Mouse (Mus musculus): ENCODE results near the gene Mycbp2. TPM values are rescaled to one million over a fixed set of nuclear protein-coding genes. Genes with fewer than 3 reads are reported as not detected.

Mycbp2 gene
- polyA plus RNA-seq, 1 experiment from 2014 or later = 51.8 TPM

DNA sequence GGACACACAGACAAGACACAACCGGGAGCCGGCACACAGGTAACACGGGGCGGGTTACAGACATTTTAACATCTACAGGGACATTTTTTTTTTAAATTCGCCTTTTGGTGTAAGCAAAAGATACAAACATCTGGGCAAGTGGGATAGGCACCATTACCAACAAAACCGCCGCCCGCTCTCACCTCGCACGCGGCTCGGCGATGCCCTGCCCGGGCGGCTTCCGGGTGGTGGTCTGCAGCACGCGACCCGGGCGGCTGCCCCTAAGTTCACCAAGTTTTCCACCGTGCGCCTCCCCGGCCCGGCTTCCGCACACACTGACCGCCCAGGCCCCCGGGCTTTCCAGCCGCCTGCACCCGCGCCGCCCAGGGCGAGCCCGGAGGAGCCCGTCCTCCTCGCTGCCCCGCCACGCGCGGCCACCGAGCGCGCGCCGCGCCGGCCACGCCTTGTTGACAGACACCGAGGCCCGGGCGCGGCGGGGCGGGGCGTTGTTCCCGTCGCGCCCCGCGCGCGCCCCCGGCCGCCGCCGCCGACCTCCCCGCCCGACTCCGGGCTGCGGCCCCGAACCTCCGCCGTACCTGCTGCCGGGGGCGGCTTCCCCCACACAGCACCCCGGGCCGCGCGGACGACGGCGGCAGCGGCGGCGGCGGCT is 247.9 kb downstream of the Mycbp2 start:
- under 1% methylated on average over 63 of the region's 86 CpGs for whole genome bisulfite sequencing
- peak overlapping the region; percentile 76 for H3K4me2 ChIP-seq
- H3K4me1 ChIP-seq (replicated peaks) = peaks cover 45% of the 10 kb centered on the region
- peak; percentile 89 for ATAC-seq (ENCODE audit: low read depth)
- H3K9ac ChIP-seq = peak overlapping the region; percentile 98
- H3K27ac ChIP-seq (replicated peaks) = peak overlapping the region; percentile 99
- no peaks in the 10 kb centered on the region for H3K9me3 ChIP-seq
- H3K27me3 ChIP-seq = no peaks in the 10 kb centered on the region
- peaks cover 11% of the 10 kb centered on the region for H3K36me3 ChIP-seq
- peak overlapping the region; percentile 85 for H3K4me3 ChIP-seq

DNA sequence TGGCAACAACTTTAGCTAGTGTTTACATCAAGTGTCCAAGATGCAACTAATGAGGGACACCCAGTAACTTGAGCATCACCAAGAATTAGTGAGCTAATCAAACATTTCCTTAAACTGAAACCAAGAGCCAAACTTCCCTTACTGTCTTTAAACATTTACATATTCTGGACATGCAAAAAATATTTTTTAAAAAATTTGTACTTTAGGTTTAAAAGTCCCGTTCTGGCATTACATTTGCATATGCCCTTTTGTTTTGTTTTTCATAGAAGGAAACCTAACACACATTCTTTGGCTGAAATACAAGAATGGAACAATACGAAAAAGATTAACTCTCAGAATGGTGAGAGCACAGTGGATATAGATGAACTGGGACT is 248.4 kb downstream of the Mycbp2 start:
- WGBS = 0% methylated on average over 2 of the region's 2 CpGs
- peak overlapping the region; percentile 98 for H3K9ac ChIP-seq
- ATAC-seq (ENCODE audit: low read depth) = no peak; the same call in 1 of the 2 replicates
- H3K27me3 ChIP-seq = no peaks in the 10 kb centered on the region
- H3K4me2 ChIP-seq = peak overlapping the region; percentile 76
- H3K9me3 ChIP-seq = no peaks in the 10 kb centered on the region
- H3K4me1 ChIP-seq (replicated peaks) = peaks cover 50% of the 10 kb centered on the region
- peaks cover 11% of the 10 kb centered on the region for H3K36me3 ChIP-seq
- peak overlapping the region; percentile 85 for H3K4me3 ChIP-seq
- H3K27ac ChIP-seq (replicated peaks) = peak overlapping the region; percentile 99; the same call in 1 of the 2 replicates

DNA sequence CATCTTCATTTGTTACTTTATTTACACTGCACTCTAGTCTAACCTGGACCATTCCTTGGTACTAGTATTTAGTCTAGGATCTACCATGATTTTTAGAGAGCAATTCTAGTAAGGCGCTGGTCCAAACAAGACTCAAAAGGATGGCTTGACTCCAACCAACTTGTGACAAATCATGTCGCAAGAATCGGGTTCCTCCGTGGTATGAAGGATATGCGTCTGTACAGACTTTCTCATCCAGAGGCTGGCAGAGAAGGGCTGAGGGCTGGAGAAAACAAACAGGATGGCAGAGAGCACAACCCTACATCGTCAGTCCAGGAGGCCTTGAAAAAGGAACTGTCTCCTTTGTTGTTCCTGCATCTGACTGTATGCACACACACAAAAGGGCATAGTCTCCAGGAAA is 250.0 kb downstream of the Mycbp2 start:
- ATAC-seq (ENCODE audit: low read depth) = no peak
- Histone ChIP-seq H3K4me3 (no peak overlapping the region), H3K4me1 (replicated peaks) (peaks cover 51% of the 10 kb centered on the region), H3K4me2 (peak overlapping the region; percentile 76), H3K27ac (replicated peaks) (no peak overlapping the region), H3K9me3 (no peaks in the 10 kb centered on the region), H3K27me3 (no peaks in the 10 kb centered on the region), H3K36me3 (peaks cover 17% of the 10 kb centered on the region), H3K9ac (no peak overlapping the region)
- 70% methylated on average over 6 of the region's 6 CpGs for WGBS

- no peak overlapping the region for H3K4me3 ChIP-seq
- 86% methylated on average over 8 of the region's 8 CpGs for WGBS
- ATAC-seq (ENCODE audit: low read depth) = no peak
Observed at GRCm38 (mm10) chr14:103095826-103096225, 250.8 kb downstream of the Mycbp2 start.

GRCm38 (mm10) chr14:103095036-103095435 is 251.6 kb downstream of the Mycbp2 start:
- Histone ChIP-seq H3K4me1 (replicated peaks) (peaks cover 51% of the 10 kb centered on the region), H3K4me2 (no peak overlapping the region), H3K9me3 (no peaks in the 10 kb centered on the region), H3K27ac (replicated peaks) (no peak overlapping the region), H3K36me3 (peaks cover 28% of the 10 kb centered on the region), H3K9ac (no peak overlapping the region), H3K27me3 (no peaks in the 10 kb centered on the region), H3K4me3 (no peak overlapping the region)
- ATAC-seq (ENCODE audit: low read depth) = no peak
- WGBS = 94% methylated on average over 8 of the region's 8 CpGs

More at GRCm38 (mm10) chr14:103095826-103096225, 250.8 kb downstream of the Mycbp2 start:
- peaks cover 51% of the 10 kb centered on the region for H3K4me1 ChIP-seq (replicated peaks)
- H3K9ac ChIP-seq = no peak overlapping the region
- H3K27ac ChIP-seq (replicated peaks) = no peak overlapping the region
- H3K36me3 ChIP-seq = peaks cover 25% of the 10 kb centered on the region
- H3K27me3 ChIP-seq = no peaks in the 10 kb centered on the region
- no peaks in the 10 kb centered on the region for H3K9me3 ChIP-seq
- H3K4me2 ChIP-seq = no peak overlapping the region

DNA sequence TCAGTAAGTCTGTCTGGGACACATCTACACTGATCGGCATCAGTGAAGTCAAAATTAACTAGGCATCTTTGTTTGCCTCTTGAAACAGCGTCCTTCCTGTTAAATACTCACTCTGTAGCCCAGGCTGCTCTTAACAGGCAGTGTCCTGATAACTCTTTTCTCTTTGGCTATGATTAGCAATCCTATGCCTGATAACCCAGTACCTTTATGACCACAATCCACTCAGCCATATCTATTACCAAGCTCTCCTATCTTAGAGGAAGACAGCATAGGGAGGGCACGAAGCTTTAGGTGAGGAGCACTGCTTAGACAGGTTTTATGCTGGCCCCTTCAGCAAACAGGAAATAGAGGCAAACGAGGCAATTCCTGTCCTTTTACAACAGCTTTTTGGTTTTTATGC is 252.9 kb downstream of the Mycbp2 start:
- 63% methylated on average over 4 of the region's 4 CpGs for WGBS
- no peak overlapping the region for H3K9ac ChIP-seq
- no peak for ATAC-seq (ENCODE audit: low read depth)
- H3K4me3 ChIP-seq = no peak overlapping the region
- H3K27ac ChIP-seq (replicated peaks) = no peak overlapping the region
- H3K27me3 ChIP-seq = no peaks in the 10 kb centered on the region
- no peaks in the 10 kb centered on the region for H3K9me3 ChIP-seq
- H3K36me3 ChIP-seq = peaks cover 37% of the 10 kb centered on the region
- H3K4me1 ChIP-seq (replicated peaks) = peaks cover 47% of the 10 kb centered on the region
- H3K4me2 ChIP-seq = no peak overlapping the region

GRCm38 (mm10) chr14:103093236-103093635 is 253.4 kb downstream of the Mycbp2 start:
- WGBS = 53% methylated on average over 3 of the region's 3 CpGs
- H3K4me3 ChIP-seq = no peak overlapping the region
- H3K9me3 ChIP-seq = no peaks in the 10 kb centered on the region
- ATAC-seq (ENCODE audit: low read depth) = no peak
- H3K27me3 ChIP-seq = no peaks in the 10 kb centered on the region
- H3K36me3 ChIP-seq = peaks cover 42% of the 10 kb centered on the region
- H3K4me2 ChIP-seq = no peak overlapping the region
- peaks cover 47% of the 10 kb centered on the region for H3K4me1 ChIP-seq (replicated peaks)
- H3K27ac ChIP-seq (replicated peaks) = no peak overlapping the region
- H3K9ac ChIP-seq = no peak overlapping the region

DNA sequence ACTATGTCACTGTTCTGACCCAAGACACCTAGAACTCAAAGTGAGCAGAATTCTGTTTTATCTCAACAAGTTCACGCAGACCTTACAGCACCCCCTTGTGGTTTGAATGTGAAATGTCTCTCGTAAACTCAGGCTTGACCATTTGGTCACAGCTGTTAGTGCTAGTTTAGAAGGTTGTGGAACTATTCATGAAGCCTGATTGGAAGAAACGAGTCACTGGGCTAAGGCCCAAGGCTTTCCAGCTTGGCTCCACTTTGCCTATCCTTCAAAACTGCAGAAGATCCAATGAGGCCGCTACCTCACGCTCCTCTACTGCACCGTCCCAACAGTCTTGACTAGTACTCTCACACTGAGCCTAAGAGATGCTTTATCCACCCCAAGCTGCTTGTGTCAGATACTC is 258.0 kb downstream of the Mycbp2 start:
- Histone ChIP-seq H3K36me3 (peaks cover 65% of the 10 kb centered on the region), H3K4me2 (no peak overlapping the region), H3K27me3 (no peaks in the 10 kb centered on the region), H3K4me3 (no peak overlapping the region), H3K27ac (replicated peaks) (no peak overlapping the region), H3K9me3 (no peaks in the 10 kb centered on the region), H3K9ac (no peak overlapping the region), H3K4me1 (replicated peaks) (peaks cover 5% of the 10 kb centered on the region; the same call in 1 of the 2 replicates)
- 72% methylated on average over 6 of the region's 6 CpGs for WGBS
- 0 out of 2 replicates have a peak, but pooled peaks have one; percentile 23 for ATAC-seq (ENCODE audit: low read depth)

- Histone ChIP-seq H3K9ac (no peak overlapping the region), H3K4me2 (no peak overlapping the region), H3K27ac (replicated peaks) (no peak overlapping the region), H3K4me3 (no peak overlapping the region), H3K27me3 (no peaks in the 10 kb centered on the region), H3K4me1 (replicated peaks) (no peaks in the 10 kb centered on the region), H3K9me3 (no peaks in the 10 kb centered on the region), H3K36me3 (peaks cover 70% of the 10 kb centered on the region)
- no peak for ATAC-seq (ENCODE audit: low read depth)
- 93% methylated on average over 5 of the region's 5 CpGs for WGBS
Observed at GRCm38 (mm10) chr14:103087846-103088245, 258.8 kb downstream of the Mycbp2 start.

DNA sequence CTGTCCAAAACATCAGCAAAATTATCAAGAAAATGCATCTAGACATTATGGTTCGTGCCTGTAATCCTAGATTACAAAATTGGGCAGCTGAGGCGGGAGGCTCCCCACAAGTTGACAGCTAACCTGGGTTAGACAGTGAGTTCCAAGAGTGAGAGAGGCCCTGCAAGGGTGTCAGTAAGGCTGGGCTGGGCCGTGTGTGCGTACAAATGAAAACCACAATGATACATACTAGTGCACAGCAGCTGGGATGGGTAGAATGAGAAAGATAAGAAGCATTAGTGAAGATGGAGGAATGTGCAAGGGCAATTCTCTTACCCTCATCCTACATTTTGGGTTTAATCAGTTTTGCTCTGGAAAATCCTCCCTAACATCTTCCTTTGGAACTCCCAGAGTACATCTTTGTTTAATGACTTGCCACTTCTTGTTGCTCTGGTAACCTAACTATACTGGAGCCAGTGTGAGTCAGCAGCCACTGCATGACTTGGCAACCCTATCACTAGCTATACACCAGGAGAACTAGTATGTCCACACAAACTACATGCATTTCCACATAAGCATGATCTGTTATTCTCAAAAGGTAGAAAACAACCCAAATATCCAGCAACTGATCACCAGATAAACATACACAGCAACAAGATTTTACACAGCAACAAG is 259.8 kb downstream of the Mycbp2 start:
- Histone ChIP-seq H3K4me1 (replicated peaks) (no peaks in the 10 kb centered on the region), H3K36me3 (peaks cover 71% of the 10 kb centered on the region), H3K4me2 (no peak overlapping the region), H3K27me3 (no peaks in the 10 kb centered on the region), H3K4me3 (no peak overlapping the region), H3K9me3 (no peaks in the 10 kb centered on the region), H3K27ac (replicated peaks) (no peak overlapping the region), H3K9ac (no peak overlapping the region)
- no peak for ATAC-seq (ENCODE audit: low read depth)
- 93% methylated on average over 4 of the region's 4 CpGs for WGBS

DNA sequence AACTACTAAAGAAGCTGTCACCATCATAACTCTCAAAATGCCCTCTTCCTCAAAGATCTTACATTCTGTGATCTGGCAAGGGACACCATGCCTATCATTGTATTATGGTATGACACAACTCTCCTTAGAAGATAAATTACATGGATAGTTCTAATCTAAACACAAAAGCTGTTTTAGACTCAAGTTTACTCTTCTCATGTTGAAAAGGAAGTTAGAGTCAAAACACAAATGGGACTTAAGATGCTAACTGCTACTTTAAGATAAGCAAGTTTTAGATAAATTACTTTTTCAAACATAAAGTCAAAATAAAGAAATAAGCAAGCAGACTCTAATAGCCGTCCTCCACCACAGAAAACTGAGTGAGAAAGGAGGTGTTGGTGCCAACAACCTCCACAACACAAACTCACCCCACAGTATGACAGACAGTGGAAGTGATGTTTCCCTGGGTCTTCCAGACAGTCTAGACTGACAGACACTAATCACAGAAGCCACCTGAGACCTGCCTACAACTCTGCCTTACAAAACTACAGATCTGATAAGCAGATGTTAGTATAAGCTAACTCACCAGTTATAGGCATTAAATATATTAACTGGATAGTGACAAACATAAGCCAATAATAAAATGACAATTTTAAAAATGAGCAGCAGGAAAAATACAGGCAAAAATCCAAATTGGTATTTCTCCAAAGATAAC is 260.6 kb downstream of the Mycbp2 start:
- H3K9ac ChIP-seq = no peak overlapping the region
- H3K4me3 ChIP-seq = no peak overlapping the region
- 76% methylated on average over 1 of the region's 1 CpGs for WGBS
- H3K9me3 ChIP-seq = no peaks in the 10 kb centered on the region
- no peak overlapping the region for H3K4me2 ChIP-seq
- no peaks in the 10 kb centered on the region for H3K27me3 ChIP-seq
- peaks cover 63% of the 10 kb centered on the region for H3K36me3 ChIP-seq
- H3K27ac ChIP-seq (replicated peaks) = no peak overlapping the region
- H3K4me1 ChIP-seq (replicated peaks) = no peaks in the 10 kb centered on the region
- ATAC-seq (ENCODE audit: low read depth) = no peak

All from neural tube, embryonic 13.5 days (tissue).